Mouse (Mus musculus) erythroblast, embryonic 14.5 days (primary cell): ENCODE data around the gene Oard1. TPM values are rescaled to one million over a fixed set of nuclear protein-coding genes. Genes with fewer than 3 reads are reported as not detected.

Source experiments
- H3K27me3 ChIP-seq: 2 replicates; pipeline ENCODE4 v1.6.1; 2012; ENCODE audit warnings: inconsistent platforms; ENCODE audit not compliant: control insufficient read depth
- H3K36me3 ChIP-seq: 2 replicates; pipeline ENCODE4 v1.6.1; 2012; ENCODE audit warnings: mild to moderate bottlenecking, inconsistent platforms; ENCODE audit not compliant: control insufficient read depth
- H3K4me1 ChIP-seq: 2 replicates; pipeline ENCODE4 v1.6.1; 2012; ENCODE audit warnings: inconsistent platforms; ENCODE audit not compliant: control insufficient read depth
- H3K4me3 ChIP-seq: replicated peaks from 2 replicates; pipeline ENCODE3; 2012; ENCODE audit warnings: moderate library complexity, mild to moderate bottlenecking, inconsistent platforms
- H3K9me3 ChIP-seq: 2 replicates; pipeline ENCODE4 v1.6.1; 2012; ENCODE audit warnings: low read length, inconsistent platforms, mixed read lengths; ENCODE audit not compliant: control insufficient read depth
- GATA1 ChIP-seq: IDR thresholded peaks from 2 replicates; pipeline ENCODE4 v1.6.1; 2012; ENCODE audit warnings: low read length, inconsistent platforms, mixed read lengths
- TAL1 ChIP-seq: IDR thresholded peaks from 3 replicates; pipeline ENCODE4 v1.6.1; 2012; ENCODE audit warnings: low read length, inconsistent platforms, mixed read lengths
- polyA plus RNA-seq: library from polyadenylated mRNA; stranded (reverse); fragments of >175 nt; gene quantifications from 2 replicates; pipeline ENCODE4 v1.2.3, GENCODE M21; 2012

Oard1 gene
- polyA plus RNA-seq, 1 experiment = 1.1 TPM

- Histone ChIP-seq H3K36me3 (peaks cover 78% of the 10 kb centered on the region), H3K9me3 (no peaks in the 10 kb centered on the region), H3K4me1 (peaks cover 29% of the 10 kb centered on the region), H3K4me3 (peak overlapping the region; percentile 5), H3K27me3 (no peaks in the 10 kb centered on the region)
- TF ChIP-seq TAL1 (no peak), GATA1 (no peak)
Observed at GRCm38 (mm10) chr17:48418174-48418573, 8.4 kb downstream of the Oard1 start.

- Histone ChIP-seq H3K4me1 (peaks cover 29% of the 10 kb centered on the region), H3K4me3 (no peak overlapping the region), H3K36me3 (peaks cover 72% of the 10 kb centered on the region)
Observed at GRCm38 (mm10) chr17:48418781-48419180, 9.0 kb downstream of the Oard1 start.

GRCm38 (mm10) chr17:48419571-48419970 lies 9.8 kb downstream of the Oard1 start:
- peaks cover 29% of the 10 kb centered on the region for H3K4me1 ChIP-seq

More at GRCm38 (mm10) chr17:48418781-48419180, 9.0 kb downstream of the Oard1 start:
- H3K9me3 ChIP-seq = no peaks in the 10 kb centered on the region
- H3K27me3 ChIP-seq = no peaks in the 10 kb centered on the region
- TF ChIP-seq TAL1 (no peak), GATA1 (no peak)

DNA sequence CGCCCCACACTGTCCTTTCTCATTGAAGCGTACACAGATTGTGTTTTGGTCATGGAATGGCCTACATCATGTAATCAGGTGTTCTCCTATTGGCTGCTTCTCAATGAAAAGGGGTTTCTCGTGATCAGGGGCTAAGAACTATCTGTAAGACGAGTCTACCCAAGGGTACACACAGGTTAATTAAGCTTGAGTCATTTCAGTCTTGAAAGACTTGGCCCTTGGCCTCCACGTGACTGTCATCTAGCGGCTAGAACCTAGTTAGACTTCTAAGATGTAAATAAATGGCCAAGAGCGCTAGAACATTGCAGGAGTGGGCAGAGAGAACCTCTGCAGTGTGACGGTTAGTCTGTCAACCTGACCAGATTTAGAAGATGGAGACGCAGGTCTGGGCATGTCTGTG lies 14.4 kb downstream of the Oard1 start:
- Histone ChIP-seq H3K4me3 (no peak overlapping the region), H3K36me3 (peaks cover 17% of the 10 kb centered on the region), H3K4me1 (peaks cover 26% of the 10 kb centered on the region), H3K27me3 (no peaks in the 10 kb centered on the region), H3K9me3 (no peaks in the 10 kb centered on the region)
- TF ChIP-seq GATA1 (no peak), TAL1 (no peak)

More at GRCm38 (mm10) chr17:48419571-48419970, 9.8 kb downstream of the Oard1 start:
- Histone ChIP-seq H3K9me3 (no peaks in the 10 kb centered on the region), H3K36me3 (peaks cover 64% of the 10 kb centered on the region), H3K27me3 (no peaks in the 10 kb centered on the region), H3K4me3 (no peak overlapping the region)
- TF ChIP-seq GATA1 (no peak), TAL1 (no peak)

DNA sequence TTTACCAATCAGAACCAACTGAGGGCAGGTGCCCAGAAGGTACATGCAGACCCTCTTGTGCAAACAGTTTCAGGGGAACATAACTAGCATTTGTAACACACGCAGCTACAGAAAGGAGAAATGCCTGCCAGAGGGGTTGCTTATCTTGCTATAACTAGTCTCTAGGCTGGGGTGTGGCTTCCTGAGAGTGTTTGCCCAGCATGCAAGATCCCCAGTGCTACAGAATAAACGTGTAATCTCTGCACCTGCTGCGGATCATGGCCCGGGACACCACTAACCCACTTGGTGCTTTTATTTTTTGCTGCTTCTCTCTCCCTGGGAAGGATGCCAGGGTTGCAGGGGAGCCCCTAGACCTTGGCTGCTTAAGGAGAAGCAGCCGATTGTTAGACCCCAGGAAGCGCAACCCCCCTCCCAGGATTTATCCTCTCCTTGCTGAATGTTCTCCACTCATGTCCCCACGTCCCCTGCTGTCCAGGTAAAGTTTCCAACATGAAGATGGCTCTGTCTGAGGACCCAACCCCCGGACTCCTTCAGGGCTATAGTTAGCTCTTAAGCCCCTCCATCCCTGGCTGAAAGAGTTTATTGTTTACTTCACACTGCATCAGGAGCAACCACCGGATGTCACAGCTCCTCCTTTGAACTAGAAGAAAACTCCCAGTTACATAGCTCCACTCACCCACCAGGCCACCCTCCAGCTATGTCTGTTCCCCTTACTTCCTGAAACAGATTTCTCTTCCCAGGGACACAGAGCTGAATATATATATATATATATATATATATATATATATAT lies 16.2 kb downstream of the Oard1 start:
- TF ChIP-seq TAL1 (no peak), GATA1 (no peak)
- peaks cover 26% of the 10 kb centered on the region for H3K4me1 ChIP-seq
- no peaks in the 10 kb centered on the region for H3K9me3 ChIP-seq
- no peak overlapping the region for H3K4me3 ChIP-seq
- H3K36me3 ChIP-seq = peaks cover 6% of the 10 kb centered on the region
- H3K27me3 ChIP-seq = no peaks in the 10 kb centered on the region

DNA sequence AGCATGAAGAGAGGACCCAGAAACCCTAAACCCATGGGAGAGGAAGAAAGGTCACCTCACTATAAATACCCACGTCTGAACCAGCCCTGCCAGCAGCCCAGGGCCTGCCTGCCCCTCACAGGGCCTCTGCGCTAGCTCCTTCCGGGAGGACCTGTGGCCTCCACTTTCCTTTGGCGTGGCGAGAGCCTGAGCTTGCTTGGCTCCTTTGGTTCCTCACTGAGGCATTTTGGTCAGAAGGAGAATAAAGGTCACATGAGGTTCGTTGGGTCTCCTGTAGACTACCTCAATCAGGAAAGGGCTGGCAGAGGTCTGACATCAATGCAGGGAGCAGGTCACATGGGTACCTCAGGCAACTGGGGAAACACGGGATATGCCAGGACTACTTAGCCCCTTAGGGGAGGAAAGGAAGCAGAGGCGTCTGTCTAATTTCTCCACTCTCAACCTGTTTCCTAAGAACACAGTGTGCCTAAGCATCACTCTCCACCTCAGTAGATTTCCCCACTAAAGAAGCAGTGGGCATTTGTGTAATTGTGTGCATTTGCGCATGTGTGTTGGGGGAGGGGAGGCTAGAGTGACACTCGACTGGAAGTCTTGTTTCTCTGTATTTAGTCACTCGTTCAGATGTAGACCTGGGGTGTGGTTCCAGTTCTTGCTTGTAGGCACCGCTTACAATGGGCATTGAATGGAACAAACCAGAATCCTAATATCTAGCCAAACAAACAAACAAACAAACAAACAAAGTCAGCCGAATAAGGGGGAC lies 17.4 kb downstream of the Oard1 start:
- peaks cover 32% of the 10 kb centered on the region for H3K4me1 ChIP-seq
- H3K4me3 ChIP-seq = no peak overlapping the region
- no peaks in the 10 kb centered on the region for H3K36me3 ChIP-seq
- TF ChIP-seq TAL1 = no peak
- TF ChIP-seq GATA1 = no peak
- H3K9me3 ChIP-seq = no peaks in the 10 kb centered on the region
- no peaks in the 10 kb centered on the region for H3K27me3 ChIP-seq

GRCm38 (mm10) chr17:48427852-48428530 lies 18.2 kb downstream of the Oard1 start:
- H3K36me3 ChIP-seq = no peaks in the 10 kb centered on the region
- H3K4me3 ChIP-seq = no peak overlapping the region
- no peaks in the 10 kb centered on the region for H3K9me3 ChIP-seq
- no peaks in the 10 kb centered on the region for H3K27me3 ChIP-seq
- TF ChIP-seq GATA1 (no peak), TAL1 (no peak)
- H3K4me1 ChIP-seq = peaks cover 40% of the 10 kb centered on the region

- no peaks in the 10 kb centered on the region for H3K9me3 ChIP-seq
- H3K36me3 ChIP-seq = no peaks in the 10 kb centered on the region
- H3K4me3 ChIP-seq = no peak overlapping the region
- no peak for TF ChIP-seq GATA1
- TF ChIP-seq TAL1 = no peak
- H3K4me1 ChIP-seq = peaks cover 39% of the 10 kb centered on the region
- no peaks in the 10 kb centered on the region for H3K27me3 ChIP-seq
Observed at GRCm38 (mm10) chr17:48430394-48430793, 20.6 kb downstream of the Oard1 start.

GRCm38 (mm10) chr17:48431054-48431453 lies 21.2 kb downstream of the Oard1 start:
- Histone ChIP-seq H3K27me3 (no peaks in the 10 kb centered on the region), H3K9me3 (no peaks in the 10 kb centered on the region), H3K36me3 (no peaks in the 10 kb centered on the region), H3K4me3 (no peak overlapping the region), H3K4me1 (peaks cover 33% of the 10 kb centered on the region)
- TF ChIP-seq GATA1 = no peak
- no peak for TF ChIP-seq TAL1
